Mouse (Mus musculus) liver, embryonic 14.5 days (tissue): Measurements from ENCODE around the gene Ltb. TPM values are rescaled to one million over a fixed set of nuclear protein-coding genes. Genes with fewer than 3 reads are reported as not detected.

Source experiments
- ATAC-seq: fragments of 200-750 bp; cut with Nextera tagmentation; 2 replicates; pipeline ENCODE4 v1.8.0; 2017; ENCODE audit warnings: moderate number of reproducible peaks, mild to moderate bottlenecking, moderate library complexity; ENCODE audit not compliant: insufficient read depth
- DNase-seq, 3 experiments: peaks; one replicate each; pipeline ENCODE4 v3.0.0-alpha.2; 2012 to 2013; ENCODE audit warnings: low read depth in 3 of 3, low spot score in 3 of 3
- H3K27ac ChIP-seq: fragments of 300-500 bp; sonication (generic); 2 replicates; pipeline ENCODE4 v1.5.1; 2014; ENCODE audit warnings: moderate library complexity, mild to moderate bottlenecking, control low read depth, inconsistent platforms
- H3K27me3 ChIP-seq: fragments of 300-500 bp; sonication (generic); 2 replicates; pipeline ENCODE4 v1.6.1; 2014; ENCODE audit warnings: mild to moderate bottlenecking, low read length, moderate library complexity; ENCODE audit not compliant: control insufficient read depth, insufficient read depth
- H3K36me3 ChIP-seq: fragments of 300-500 bp; sonication (generic); replicated peaks from 2 replicates; pipeline ENCODE4 v1.6.1; 2014; ENCODE audit warnings: low read depth; ENCODE audit not compliant: control insufficient read depth, insufficient read depth
- H3K4me1 ChIP-seq, 2 experiments: fragments of 200-500 bp in 1 of 2; fragments of 300-500 bp in 1 of 2; sonication (generic) in 1 of 2; replicated peaks; 2 replicates each; pipeline ENCODE4 v1.6.1; 2012 to 2014; ENCODE audit warnings: antibody characterized with exemption in 1 of 2, inconsistent platforms in 1 of 2, low read length in 1 of 2; ENCODE audit not compliant: control insufficient read depth in 2 of 2, insufficient read depth in 2 of 2
- H3K4me2 ChIP-seq: fragments of 300-500 bp; sonication (generic); 2 replicates; pipeline ENCODE4 v1.6.1; 2014; ENCODE audit warnings: low read depth, mild to moderate bottlenecking, control low read depth, moderate library complexity
- H3K4me3 ChIP-seq, 2 experiments: fragments of 200-500 bp in 1 of 2; fragments of 300-500 bp in 1 of 2; sonication (generic) in 1 of 2; 2 replicates each; pipeline ENCODE4 v1.5.1; 2012 to 2014; ENCODE audit warnings: low read depth in 2 of 2, low read length in 2 of 2, mild to moderate bottlenecking in 2 of 2, control low read depth in 1 of 2, inconsistent platforms in 1 of 2, moderate library complexity in 1 of 2; ENCODE audit not compliant: insufficient read depth in 1 of 2
- H3K9ac ChIP-seq: fragments of 300-500 bp; sonication (generic); replicated peaks from 2 replicates; pipeline ENCODE4 v1.6.1; 2014; ENCODE audit warnings: mild to moderate bottlenecking, control low read depth, moderate library complexity
- H3K9me3 ChIP-seq: fragments of 300-500 bp; sonication (generic); 2 replicates; pipeline ENCODE4 v1.6.1; 2016; ENCODE audit warnings: low read length, mixed read lengths; ENCODE audit not compliant: control insufficient read depth
- CTCF ChIP-seq: IDR thresholded peaks from 2 replicates; pipeline ENCODE4 v1.5.1; 2016; ENCODE audit warnings: antibody characterized with exemption, low read depth, control low read depth
- EP300 ChIP-seq: IDR thresholded peaks from 2 replicates; pipeline ENCODE4 v1.6.1; 2016; ENCODE audit warnings: antibody characterized with exemption, low read depth
- WGBS: fragments of 180-500 bp; shearing (Covaris S2); extraction: QIAGEN DNeasy Blood & Tissue Kit; methylation state at CpG from one replicate; pipeline ENCODE4 v1.1.7; 2014; ENCODE audit not compliant: insufficient replicate concordance; 5-methylcytosine and 5-hydroxymethylcytosine counted together
- polyA plus RNA-seq, 2 experiments: library from polyadenylated mRNA; depleted of rRNA in 1 of 2; stranded (reverse) in 1 of 2; unstranded in 1 of 2; fragments of >200 nt; fragmentation: Nextera tagmentation in 1 of 2; extraction: Ambion mirVana in 1 of 2; gene quantifications; 2 replicates each; pipeline versions ENCODE4 v1.2.1 to v1.2.3; 2012 to 2014

Gene Ltb
- polyA plus RNA-seq, 2 experiments, result 0.28 to 0.70 TPM

- Histone ChIP-seq H3K4me1 (peaks cover 0 to 10% of the 10 kb centered on the region in 2 experiments; a peak in 1 of 4 replicates), H3K36me3 (no peaks in the 10 kb centered on the region), H3K4me2 (no peak overlapping the region), H3K9me3 (no peaks in the 10 kb centered on the region), H3K27me3 (peaks cover 35% of the 10 kb centered on the region), H3K27ac (no peak overlapping the region), H3K9ac (no peak overlapping the region), H3K4me3 (no peak overlapping the region)
- TF ChIP-seq CTCF (no peak), EP300 (no peak)
- ATAC-seq (no peak), DNase-seq (no peak)
- 59% methylated on average over 8 of the region's 8 CpGs for WGBS
These were observed 4.7 kb downstream of the Ltb start for GRCm38 (mm10) chr17:35198946-35199345.

GRCm38 (mm10) chr17:35200398-35200797, 6.2 kb downstream of the Ltb start:
- no peak; the same call in 1 of the 2 replicates for ATAC-seq
- H3K4me2 ChIP-seq, result peak overlapping the region; percentile 20; the same call in 1 of the 2 replicates

GRCm38 (mm10) chr17:35201128-35201527, 6.9 kb downstream of the Ltb start:
- Histone ChIP-seq H3K36me3 (no peaks in the 10 kb centered on the region), H3K4me1 (peaks cover 0 to 7% of the 10 kb centered on the region in 2 experiments; a peak in 1 of 4 replicates), H3K9ac (no peak overlapping the region), H3K27ac (no peak overlapping the region), H3K27me3 (peaks cover 21% of the 10 kb centered on the region), H3K4me3 (peak overlapping the region; percentile 31 to 43), H3K9me3 (no peaks in the 10 kb centered on the region), H3K4me2 (peak overlapping the region; percentile 44; the same call in 1 of the 2 replicates)
- 14% methylated on average over 11 of the region's 11 CpGs for WGBS
- TF ChIP-seq EP300 (no peak), CTCF (no peak)
- no peak for ATAC-seq
- no peak for DNase-seq

More at GRCm38 (mm10) chr17:35200398-35200797, 6.2 kb downstream of the Ltb start:
- Histone ChIP-seq H3K36me3 (no peaks in the 10 kb centered on the region), H3K4me3 (no peak overlapping the region), H3K4me1 (peaks cover 0 to 9% of the 10 kb centered on the region in 2 experiments; a peak in 1 of 4 replicates), H3K27me3 (peaks cover 27% of the 10 kb centered on the region), H3K27ac (no peak overlapping the region), H3K9ac (no peak overlapping the region), H3K9me3 (no peaks in the 10 kb centered on the region)
- 20% methylated on average over 11 of the region's 11 CpGs for WGBS
- no peak for TF ChIP-seq CTCF
- TF ChIP-seq EP300, result no peak
- peak in 1 of 3 experiments; percentile 47 for DNase-seq

GRCm38 (mm10) chr17:35201787-35202186, 7.5 kb downstream of the Ltb start, which contains the start of gene Tnf:
Gene Tnf, minus strand, starts transcription at chr17:35202007.
- ATAC-seq (no peak), DNase-seq (no peak)
- peak within 1 kb of the TSS; percentile 44 for H3K4me2 ChIP-seq
- H3K9me3 ChIP-seq, result no peaks in the 10 kb centered on the region
- peak within 1 kb of the TSS; percentile 31 to 43 for H3K4me3 ChIP-seq
- peaks cover 21% of the 10 kb centered on the region for H3K27me3 ChIP-seq
- no peak within 1 kb of the TSS for H3K9ac ChIP-seq
- H3K4me1 ChIP-seq, result peaks cover 0 to 4% of the 10 kb centered on the region in 2 experiments; a peak in 1 of 4 replicates
- TF ChIP-seq EP300 (no peak), CTCF (no peak)
- 12% methylated on average over 13 of the region's 13 CpGs for WGBS
- H3K36me3 ChIP-seq, result no peaks in the 10 kb centered on the region
- no peak within 1 kb of the TSS for H3K27ac ChIP-seq

- no peak overlapping the region for H3K4me2 ChIP-seq
- ATAC-seq, result no peak
- DNase-seq, result no peak
These were observed 8.2 kb downstream of the Ltb start for GRCm38 (mm10) chr17:35202442-35202841.

More at GRCm38 (mm10) chr17:35202442-35202841, 8.2 kb downstream of the Ltb start:
- Histone ChIP-seq H3K4me1 (peaks cover 0 to 4% of the 10 kb centered on the region in 2 experiments; a peak in 1 of 4 replicates), H3K27me3 (peaks cover 21% of the 10 kb centered on the region), H3K9ac (no peak overlapping the region), H3K27ac (no peak overlapping the region), H3K36me3 (no peaks in the 10 kb centered on the region), H3K9me3 (no peaks in the 10 kb centered on the region), H3K4me3 (no peak overlapping the region)
- WGBS, result 55% methylated on average over 4 of the region's 4 CpGs
- TF ChIP-seq EP300 (no peak), CTCF (no peak)
